Mouse (Mus musculus) heart, adult 8-10 months (tissue): ENCODE results near the gene Tmem263. TPM values are rescaled to one million over a fixed set of nuclear protein-coding genes. Genes with fewer than 3 reads are reported as not detected.

ENCODE experiments used
- total RNA-seq, 4 experiments: library from RNA; stranded (reverse); gene quantifications; 2 replicates each; pipeline ENCODE4 v1.2.4; 2022

Gene Tmem263
- total RNA-seq, 4 experiments from 2014 or later = 14.3 to 14.7 (median 14.6) TPM

Other genes with a start within 250 kb of the Tmem263 start
- gene Ric8b, start 185.0 kb upstream of the Tmem263 start, total RNA-seq = 10 to 100 TPM; 39.8 to 44.8 (median 43.5) TPM
- under 1 TPM; 0.17 to 0.46 (median 0.36) TPM for gene Fhl4, start 132 bp upstream of the Tmem263 start, total RNA-seq
- 10 to 100 TPM; 18.0 to 27.6 (median 25.1) TPM for gene Mterf2, start 25.4 kb downstream of the Tmem263 start, total RNA-seq
- gene Cry1, start 82.4 kb downstream of the Tmem263 start, total RNA-seq = 10 to 100 TPM in 1 of 4 experiments, 1 to 10 TPM in 3; 6.3 to 11.4 (median 8.5) TPM